Mouse (Mus musculus): ENCODE measurements around the gene Ms4a14.
"Not testable (repeated sequence)": the region's sequence is repeated elsewhere in the genome, so short reads cannot be mapped to it uniquely, and the experiment has no call there.

The Ms4a14 gene

GRCm38 (mm10) chr19:11263549-11263948 is 50.7 kb downstream of the Ms4a14 start:
- DNase-seq (ENCODE audit: low read depth): no peak

DNA sequence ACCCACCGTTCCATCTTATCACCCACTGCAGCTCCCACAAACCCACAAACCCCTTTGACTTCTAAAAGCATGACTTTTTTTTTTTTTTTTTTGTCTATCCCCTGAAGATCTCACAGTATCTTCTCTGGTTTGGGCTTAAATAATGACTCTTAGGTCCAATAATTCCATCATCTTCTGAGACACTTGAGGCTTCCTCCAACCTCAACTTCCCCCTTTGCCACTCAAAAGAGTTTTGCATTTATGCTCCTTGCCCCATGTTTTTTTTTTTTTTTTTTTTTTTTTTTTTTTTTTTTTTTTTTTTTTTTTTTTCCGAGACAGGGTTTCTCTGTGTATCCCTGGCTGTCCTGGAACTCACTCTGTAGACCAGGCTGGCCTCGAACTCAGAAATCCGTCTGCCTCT is 51.3 kb downstream of the Ms4a14 start:
- not testable (repeated sequence) for DNase-seq (ENCODE audit: low read depth)

DNA sequence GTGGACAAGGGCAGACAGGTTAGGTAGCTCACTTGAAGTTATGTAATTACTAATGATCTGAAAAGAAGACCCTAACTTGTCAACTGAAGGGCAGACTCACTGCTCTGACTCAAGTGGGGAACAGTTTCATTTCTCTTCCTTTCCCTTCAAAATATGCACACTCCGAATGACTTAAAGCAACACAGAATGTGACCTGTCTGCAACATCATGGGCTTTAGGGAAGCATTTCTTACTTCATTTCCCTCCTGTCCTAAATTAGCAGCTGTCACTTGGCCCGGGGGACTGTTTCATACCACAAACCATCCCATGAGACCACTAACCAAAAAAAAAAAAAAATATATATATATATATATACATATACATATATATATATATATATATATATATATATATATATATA is 52.7 kb downstream of the Ms4a14 start:
- DNase-seq (ENCODE audit: low read depth): no peak
